Mouse (Mus musculus) spleen, postnatal 4 days (tissue): ENCODE results near the gene Igfbp1.
"Not testable (repeated sequence)": the region's sequence is repeated elsewhere in the genome, so short reads cannot be mapped to it uniquely, and the experiment has no call there.

Experiments
- DNase-seq, 2 experiments: peaks; one replicate each; pipeline ENCODE4 v3.0.0; 2022; ENCODE audit warnings: low spot score in 2 of 2

The Igfbp1 gene

DNA sequence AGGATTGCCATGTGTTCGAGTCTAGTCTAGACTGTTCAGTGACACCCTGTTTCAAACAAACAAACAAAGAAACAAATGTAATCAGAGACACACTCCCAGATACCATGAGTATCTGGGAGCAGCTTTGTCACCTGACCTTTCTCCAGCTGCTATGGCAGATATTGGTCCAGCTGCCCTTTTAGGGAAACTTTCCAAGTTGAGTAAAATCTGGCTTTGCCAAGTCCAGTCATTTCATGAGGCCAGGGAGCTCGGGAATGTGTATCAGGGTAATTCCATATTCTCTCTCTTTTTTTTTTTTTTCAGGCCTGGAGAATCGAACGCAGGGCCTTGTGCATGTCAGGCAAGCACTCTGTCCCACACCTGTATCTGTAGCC is 2.3 kb upstream of the Igfbp1 start:
- DNase-seq, result no peak

DNA sequence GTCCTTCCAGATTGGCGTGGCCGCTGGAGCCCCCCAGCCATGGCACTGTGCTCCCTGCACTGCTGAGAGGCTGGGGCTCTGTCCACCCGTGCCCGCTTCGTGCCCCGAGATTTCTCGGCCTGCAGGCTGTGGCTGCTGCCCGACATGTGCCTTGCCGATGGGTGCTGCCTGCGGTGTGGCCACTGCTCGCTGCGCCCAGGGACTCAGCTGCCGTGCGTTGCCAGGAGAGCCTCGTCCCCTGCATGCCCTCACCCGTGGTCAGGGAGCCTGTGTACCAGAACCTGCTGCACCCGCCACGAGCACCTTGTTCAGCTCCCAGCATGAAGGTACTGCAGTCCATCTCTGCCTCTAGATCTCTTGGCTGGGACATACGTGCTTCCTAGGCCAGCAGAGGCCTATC is 424 bp downstream of the Igfbp1 start:
- no peak for DNase-seq

- no peak for DNase-seq
Measured at GRCm38 (mm10) chr11:7198481-7199256, 1.1 kb downstream of the Igfbp1 start.

DNA sequence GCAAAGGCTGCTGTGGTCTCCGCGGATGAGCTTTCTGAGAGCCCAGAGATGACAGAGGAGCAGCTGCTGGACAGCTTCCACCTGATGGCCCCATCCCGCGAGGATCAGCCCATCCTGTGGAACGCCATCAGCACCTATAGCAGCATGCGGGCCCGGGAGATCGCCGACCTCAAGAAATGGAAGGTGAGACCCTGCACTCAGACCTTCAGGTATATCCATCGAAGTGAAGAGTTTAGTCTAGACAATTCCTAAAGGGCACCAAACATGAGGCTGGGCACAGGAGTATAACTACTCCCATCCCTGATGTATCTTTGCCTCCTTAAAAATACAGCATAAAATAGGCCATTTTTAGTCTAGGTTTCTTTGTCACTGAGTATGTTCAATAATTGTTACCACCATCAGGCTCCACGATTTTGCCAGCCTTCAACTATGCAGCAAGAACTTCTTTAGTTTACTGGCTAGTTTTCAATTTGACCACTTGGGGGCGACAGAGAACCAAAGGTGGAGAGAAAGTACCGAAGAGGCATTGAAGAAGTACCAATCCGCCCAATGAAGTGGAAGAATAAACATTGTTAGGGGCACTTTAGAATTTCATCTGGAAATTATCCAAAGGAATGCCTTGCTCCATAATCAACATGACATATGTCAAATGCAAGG is 2.3 kb downstream of the Igfbp1 start:
- no peak for DNase-seq

DNA sequence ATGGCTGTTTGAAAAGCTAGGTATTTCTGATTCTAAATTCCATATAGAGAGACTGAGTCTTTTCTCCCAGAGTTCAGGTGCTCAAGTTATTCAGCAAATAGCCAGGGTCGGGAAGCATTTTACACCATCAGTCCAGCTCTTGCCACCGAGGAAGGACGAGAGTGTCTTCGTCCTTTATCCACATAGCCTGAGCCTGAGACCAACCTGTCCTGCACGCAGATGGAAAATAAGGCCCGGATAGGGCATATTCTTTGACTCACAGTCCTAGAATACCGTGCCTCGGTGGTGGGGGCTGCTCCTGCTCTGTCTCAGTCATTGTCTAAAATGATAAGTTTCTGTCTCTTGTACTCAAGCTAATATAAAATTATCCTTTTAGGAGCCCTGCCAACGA is 2.8 kb downstream of the Igfbp1 start:
- DNase-seq, result no peak

GRCm38 (mm10) chr11:7202206-7202605 is 4.6 kb downstream of the Igfbp1 start:
- no peak for DNase-seq

- DNase-seq, result no peak
Measured at GRCm38 (mm10) chr11:7203846-7204245, 6.3 kb downstream of the Igfbp1 start.

GRCm38 (mm10) chr11:7210343-7210742 is 12.8 kb downstream of the Igfbp1 start:
- peak in 1 of 2 experiments; percentile 25 for DNase-seq

DNA sequence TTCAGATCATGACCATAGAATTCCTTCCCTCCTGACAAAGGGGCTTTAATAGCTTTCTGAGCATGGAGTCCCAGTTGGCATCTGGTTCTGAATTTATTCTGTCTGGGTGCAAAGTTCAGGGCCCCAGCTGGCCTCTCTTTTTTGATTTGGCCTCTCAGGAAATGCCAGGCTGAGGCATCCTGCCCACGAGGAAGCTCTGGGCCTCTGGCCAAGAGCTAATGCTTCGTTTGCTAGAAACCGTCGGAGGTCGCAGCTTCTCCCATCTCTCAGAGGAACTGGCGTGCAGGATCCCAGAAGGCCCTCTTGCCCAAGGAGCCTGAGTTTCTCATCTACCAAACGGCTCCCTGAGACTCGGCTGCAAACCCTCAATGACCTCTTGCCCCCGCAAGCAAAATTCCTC is 13.6 kb downstream of the Igfbp1 start:
- DNase-seq, result no peak

DNA sequence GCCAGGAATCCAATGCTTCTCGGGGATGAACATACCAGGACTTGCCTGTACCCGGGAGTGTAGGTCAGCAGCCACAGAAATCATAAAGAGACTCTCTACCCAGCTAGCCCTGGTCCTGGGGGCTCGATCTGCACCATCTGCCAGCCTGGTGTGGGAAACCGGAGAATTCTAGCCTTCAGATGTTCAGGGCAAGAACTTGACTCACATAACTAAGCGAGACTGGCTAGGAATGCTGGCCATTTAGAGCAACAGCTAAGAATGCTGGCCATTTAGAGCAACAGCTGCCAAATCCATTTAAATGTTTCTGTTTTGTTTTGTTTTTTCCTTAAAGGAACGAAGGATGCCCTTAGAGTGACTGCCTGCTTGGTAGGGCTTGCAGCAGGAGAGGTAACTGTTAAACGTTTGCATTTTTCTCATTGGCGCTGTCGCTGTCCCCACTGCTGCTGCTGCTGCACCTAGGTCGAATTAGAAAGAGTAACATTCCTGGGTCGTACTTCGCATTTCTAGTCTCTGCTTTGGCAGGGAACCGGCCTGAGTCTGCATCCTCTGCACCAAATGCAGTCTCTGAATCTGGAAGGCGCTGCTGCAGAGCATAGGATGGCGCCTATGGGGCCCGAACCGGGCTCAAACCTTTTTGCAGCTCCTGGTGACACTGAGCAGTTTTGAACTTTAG is 14.7 kb downstream of the Igfbp1 start:
- no peak for DNase-seq

GRCm38 (mm10) chr11:7213161-7213500 is 15.5 kb downstream of the Igfbp1 start:
- DNase-seq, result no peak

GRCm38 (mm10) chr11:7213501-7214341 is 16.1 kb downstream of the Igfbp1 start, which contains the start of gene Igfbp3:
Igfbp3 (minus strand) TSS chr11:7213923.
- no peak for DNase-seq

DNA sequence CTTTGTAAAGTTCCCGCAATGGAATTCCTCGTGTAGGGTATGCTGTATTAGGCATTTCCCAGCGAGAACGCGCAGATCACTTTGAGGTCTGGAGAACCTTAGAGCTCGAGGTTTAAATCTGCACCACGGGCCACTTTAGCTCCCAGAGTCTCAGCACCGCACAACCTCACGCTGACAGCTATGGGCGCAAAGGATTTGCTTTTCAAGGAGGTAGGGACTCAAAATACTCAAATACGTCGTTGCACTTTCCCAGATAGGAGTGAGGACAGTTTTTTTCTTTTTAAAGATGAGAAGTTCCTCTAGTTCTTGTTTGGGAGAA is 16.7 kb downstream of the Igfbp1 start:
- no peak for DNase-seq

DNA sequence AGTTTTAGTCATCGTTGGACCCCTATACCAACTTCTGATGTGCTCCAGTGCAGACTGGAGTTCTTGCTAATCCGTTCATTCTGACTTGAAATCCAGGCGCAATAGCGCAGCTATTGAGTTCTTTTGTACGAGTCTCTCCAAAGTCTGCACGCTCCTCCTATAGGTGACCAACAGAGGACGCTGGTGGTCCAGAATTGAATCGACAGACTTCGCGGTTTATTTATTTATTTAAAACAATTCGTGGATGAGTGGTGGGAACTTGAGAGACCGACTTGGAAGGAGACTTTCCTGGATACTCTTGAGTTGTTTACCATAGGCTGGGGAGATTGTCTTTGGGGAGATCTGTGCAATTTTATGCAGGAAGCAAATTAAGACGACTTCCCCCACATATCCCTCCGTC is 17.2 kb downstream of the Igfbp1 start:
- no peak for DNase-seq

DNA sequence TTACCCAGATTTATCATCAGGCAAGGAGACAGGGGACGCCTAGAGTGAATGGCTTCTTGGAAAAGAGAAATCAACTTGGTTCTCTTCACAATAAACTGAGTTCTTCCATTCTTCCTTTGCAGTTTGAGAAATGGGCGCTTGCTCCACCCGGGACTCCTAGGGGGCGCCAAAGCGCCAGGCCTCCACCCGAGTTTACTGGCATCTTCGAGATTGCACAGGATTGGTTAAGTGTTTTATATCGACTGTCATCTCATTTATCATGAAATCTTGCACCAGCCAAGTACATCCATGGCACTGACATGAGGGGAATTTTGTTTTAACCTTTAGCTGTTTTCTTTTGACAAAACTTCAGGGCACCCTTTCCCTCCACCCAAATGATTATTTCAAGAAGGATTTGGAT is 18.1 kb downstream of the Igfbp1 start:
- no peak for DNase-seq

DNA sequence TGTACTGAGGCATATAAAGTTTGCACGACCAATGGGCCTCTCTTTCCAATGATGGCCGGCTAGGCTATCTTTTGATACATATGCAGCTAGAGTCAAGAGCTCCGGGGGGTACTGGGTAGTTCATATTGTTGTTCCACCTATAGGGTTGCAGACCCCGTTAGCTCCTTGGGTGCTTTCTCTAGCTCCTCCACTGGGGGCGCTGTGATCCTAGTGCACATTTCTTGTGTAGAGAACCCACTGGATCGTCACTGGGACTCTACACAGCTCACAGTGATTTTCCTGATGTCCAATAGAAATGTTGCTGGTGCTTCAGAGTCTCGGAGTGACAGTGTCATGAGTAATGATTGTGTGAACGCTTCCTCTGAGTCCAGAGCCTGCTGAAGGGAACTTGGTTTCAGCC is 24.2 kb downstream of the Igfbp1 start:
- DNase-seq, result not testable (repeated sequence)

DNA sequence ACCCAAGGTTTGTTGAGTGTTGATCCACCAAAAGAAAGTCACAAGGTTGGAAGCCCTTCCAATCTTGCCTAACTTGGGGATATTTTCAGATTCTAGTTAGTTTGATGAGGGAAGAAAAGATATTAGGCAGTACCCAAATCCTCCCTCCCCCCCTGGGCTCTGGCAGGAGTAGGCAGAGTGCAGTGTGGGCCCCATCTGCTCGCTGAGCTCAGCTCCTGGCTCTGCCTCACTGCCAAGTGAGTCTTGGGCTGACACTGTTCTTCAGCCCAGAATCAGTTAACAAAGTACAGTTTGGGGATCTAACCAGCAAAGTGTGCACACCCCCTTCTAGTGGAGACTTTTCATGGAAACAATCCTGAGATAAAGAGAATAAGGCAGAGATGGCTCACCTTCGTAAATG is 28.6 kb downstream of the Igfbp1 start:
- no peak for DNase-seq

DNA sequence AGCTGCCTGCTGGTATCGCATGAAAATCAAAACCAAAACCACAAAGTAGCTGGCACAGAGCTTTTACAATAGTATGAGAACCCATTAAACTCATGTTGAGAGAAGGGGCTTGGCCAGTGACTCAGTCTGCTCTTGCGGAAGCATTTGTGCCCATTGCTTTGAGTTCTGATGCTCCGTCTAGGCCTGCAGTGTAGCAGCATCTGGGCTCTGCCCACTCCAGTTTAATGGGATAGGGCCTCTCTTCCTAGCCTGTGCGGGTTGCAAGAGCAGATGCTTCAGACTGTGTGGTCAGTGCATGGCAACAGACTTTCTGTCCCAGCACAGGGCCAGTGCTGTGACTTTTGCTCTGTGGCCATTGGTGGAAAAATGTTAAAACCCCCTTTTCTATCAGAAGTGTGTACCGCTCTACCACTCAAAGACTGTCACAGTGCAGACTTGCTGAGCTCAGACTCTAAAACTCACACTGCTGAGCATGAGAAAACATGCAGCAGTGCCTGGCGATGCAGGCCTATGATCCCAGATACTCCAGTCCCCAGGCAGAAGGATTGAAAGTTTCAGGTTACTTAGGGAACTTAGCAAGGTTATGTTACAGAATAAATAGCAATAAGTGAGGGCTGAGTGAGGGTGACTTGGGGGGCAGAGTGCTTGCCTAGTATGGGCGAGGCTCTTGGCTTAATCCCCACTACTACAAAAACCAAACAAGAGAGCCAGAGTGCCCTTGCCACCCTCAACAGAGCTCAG is 29.4 kb downstream of the Igfbp1 start:
- DNase-seq, result no peak

GRCm38 (mm10) chr11:7228107-7228506 is 30.5 kb downstream of the Igfbp1 start:
- no peak for DNase-seq

- no peak for DNase-seq
Measured at GRCm38 (mm10) chr11:7230000-7230399, 32.4 kb downstream of the Igfbp1 start.

GRCm38 (mm10) chr11:7231958-7232357 is 34.4 kb downstream of the Igfbp1 start:
- no peak for DNase-seq

DNA sequence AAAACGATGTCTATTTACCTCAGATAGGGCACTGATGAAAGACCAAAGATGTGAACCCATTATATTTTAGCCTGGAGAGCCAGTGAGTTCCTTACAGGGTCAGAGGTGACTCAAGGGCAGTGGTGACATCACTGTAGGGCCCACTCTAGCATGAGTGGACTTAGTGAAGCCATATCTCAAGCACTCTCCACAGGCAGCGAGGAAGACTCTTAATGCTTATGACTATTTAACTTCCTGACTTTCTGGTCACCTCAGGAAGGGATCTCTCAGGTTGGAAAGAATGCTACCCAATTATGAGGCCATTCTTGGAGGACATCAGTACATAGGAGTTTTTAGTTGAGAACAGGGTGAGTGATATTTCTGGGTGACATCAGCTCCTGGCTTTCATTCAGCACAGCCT is 35.8 kb downstream of the Igfbp1 start:
- DNase-seq, result no peak
